Mouse (Mus musculus) megakaryocyte-erythroid progenitor cell, adult 5-6 weeks (primary cell): Measurements from ENCODE around the gene Med13l. TPM values are rescaled to one million over a fixed set of nuclear protein-coding genes. Genes with fewer than 3 reads are reported as not detected.

Experiments used
- ATAC-seq: replicated peaks from 2 replicates; pipeline ENCODE4 v1.8.0; 2016; ENCODE audit warnings: mild to moderate bottlenecking, inconsistent platforms; ENCODE audit not compliant: severe bottlenecking, poor library complexity, low FRiP score, low TSS enrichment
- total RNA-seq, 2 experiments: library from RNA; stranded (forward) in 1 of 2; stranded (reverse) in 1 of 2; fragments of 200-1000, 215-1000 nt in 1 of 2; fragments of >200 nt in 1 of 2; fragmentation: Nextera tagmentation in 1 of 2; gene quantifications; 2 replicates each; pipeline ENCODE4 v1.2.3; 2014 to 2017

The Med13l gene
- total RNA-seq (2014; fragmentation: Nextera tagmentation) (25.9 and 27.3 TPM in 2 replicates), total RNA-seq (2017) (11.3 and 13.6 TPM in 2 replicates)

DNA sequence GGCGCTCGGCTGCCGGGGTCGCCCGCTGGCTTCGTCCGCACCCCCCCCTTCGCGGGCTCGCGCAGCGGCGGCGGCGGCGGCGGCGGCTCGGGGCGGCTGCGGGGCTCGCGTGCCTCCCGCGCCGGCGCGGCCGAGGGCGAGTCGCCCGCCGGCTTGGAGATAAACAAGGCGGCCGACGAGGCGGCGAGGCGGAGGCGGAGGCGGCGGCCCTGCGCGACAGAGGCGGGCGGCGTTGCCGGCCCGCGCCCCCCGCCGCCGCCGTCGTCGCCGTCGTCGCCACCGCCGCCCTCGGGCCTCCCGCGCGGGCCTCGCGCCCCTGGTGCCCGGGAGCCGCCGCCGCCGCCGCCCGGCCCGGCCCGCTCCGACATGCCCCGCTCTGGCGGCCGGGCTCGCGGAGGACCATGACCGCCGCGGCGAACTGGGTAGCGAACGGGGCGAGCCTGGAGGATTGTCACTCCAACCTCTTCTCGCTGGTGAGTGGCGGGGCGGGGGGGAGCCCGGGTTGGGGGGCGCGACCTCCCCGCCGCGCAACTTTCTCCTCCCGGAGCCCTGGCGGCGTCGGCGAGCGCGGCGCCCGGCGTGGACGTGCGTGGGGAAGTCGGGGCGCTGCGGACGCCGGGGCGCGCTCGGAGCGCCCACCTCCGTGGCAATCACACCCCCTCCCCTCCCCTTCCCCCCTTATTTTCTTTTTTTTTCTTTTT, at the start of gene Med13l:
TSS of gene Med13l (plus strand) at position 295 of the 701 bp plus-strand sequence.
- peak; percentile 27; the same call in 1 of the 2 replicates for ATAC-seq

DNA sequence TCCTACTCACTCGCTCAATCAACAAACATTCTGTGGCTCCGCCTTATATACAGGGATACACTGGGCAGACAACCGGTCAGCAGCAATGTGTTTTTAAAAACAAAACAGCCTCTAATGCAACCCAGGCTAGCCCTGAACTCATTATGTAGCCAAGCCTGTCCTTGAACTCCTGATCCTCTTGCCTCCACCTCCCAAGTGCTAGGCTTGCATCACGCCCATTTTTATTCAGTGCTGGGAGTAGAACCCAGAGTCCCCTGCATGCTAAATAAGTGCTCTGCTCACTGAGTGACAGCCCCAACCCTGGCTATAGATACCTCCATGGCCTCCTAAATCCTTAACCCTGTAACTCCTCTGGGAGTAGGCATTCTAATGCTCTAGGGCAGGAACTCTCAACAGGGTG, 49.5 kb upstream of the Med13l start:
- ATAC-seq, result no peak

DNA sequence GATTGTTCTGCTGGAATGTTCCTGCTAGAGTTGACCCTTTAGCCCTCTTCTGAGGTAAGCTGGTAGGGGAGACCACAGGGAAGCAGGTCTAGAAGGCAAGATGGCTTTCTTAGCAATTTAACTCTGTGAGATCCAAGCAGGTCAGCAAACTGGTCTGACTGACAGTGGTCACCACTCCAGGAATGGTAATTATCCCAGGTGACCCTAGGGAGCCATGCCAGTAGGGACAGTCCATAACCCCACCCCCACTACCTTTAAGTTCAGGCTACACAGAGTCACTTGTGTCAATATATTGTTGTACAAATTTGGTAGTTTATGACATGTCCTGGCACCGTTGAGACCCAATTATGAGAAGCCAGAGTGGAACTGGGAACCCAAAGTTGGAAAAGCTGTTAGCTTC, 47.5 kb upstream of the Med13l start:
- ATAC-seq, result no peak

DNA sequence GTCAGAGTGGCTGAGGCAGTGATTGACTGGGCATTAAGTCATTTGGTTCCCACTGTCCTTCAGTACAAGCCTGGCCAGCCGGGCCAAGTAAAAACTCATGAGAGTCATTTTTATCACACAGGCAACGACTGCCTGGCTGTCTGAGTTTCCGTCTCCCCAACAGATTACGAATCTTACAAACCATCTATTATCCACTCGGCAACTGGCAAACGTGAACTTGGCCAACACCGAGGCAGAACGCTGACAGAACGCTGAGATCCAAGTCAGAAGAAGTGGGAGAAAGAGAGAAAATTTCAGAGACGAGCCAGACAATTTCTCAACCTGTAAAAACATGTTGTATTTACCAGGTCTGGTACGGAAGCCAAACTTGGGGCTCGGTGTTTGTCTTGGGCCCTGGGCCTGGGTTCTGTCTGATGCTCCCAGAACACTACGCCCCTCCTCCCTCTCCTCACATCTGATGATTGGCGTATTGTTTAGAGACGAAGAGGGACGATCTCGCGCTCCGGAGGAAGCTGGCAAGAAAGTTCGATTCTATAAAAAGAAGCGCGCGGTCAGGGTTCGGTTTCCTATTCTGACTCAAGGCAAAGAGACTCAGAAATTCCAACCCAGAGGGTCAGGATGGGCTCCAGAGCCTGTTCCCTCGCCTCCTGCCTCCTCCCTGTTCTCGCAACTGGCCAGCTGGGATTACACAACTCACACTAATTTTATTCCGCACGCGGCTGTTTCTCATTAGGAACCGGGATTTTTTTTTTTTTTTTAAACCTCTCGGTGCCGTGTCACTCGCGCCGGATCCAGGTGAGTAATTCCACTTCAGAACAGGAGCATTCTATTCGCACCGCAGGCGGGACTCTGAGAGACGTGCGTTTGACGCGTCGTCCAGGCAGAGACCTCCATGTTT, 46.6 kb upstream of the Med13l start:
- peak; percentile 62 for ATAC-seq

DNA sequence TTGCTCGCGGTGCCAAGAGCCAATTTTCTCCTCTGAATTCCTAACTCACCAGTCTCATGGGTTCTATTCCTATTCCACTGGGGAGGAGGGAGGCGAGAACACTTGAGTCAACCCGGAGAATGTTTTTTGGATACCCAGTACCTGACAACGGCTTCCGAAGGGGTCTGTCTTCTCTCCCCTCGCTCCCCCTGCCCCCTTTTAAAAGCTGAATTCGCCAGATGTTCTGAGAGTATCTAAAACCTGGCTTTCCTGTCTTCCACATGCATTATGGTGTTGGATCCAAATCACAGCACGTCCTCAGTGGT, 46.0 kb upstream of the Med13l start:
- no peak for ATAC-seq

DNA sequence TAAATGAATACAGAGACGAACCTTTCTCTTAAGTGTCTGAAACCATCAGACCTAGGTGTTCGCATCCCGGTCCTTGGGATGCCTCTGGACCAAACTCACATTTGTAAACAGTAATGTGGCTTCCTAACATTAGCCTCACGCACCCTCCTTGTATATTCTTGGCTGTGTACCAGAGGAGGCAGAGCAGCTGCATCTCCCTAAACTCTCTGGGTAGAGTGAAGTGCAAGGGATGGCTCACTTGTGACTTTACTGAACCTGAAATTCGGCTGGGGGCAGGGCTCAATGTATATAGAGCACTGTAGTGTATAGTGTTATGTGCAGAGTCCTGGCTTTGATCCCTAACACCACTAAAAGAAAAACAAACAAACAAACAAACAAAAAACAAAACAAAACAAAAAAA, 45.6 kb upstream of the Med13l start:
- no peak for ATAC-seq

DNA sequence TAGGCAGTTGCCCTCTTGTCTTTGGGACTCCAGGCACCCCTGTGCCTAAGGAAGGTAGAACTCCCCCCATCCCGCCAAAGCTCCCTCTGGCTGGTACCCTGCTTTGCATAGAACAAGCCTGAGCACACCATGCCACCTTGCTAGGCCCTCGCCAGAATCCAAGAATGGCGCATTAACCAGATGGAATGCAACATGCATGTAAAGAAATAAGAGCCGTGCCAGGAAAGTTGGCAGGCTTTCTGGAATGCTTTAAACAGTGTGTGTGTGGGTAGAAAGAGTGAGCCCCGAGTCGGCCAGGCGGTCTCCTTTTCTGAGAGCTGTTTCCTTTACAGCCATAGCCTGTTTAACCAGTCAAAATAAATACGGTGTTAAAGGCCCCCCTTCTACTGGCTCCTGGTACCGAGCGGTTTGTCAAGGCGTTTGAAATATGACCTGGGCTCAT, 45.2 kb upstream of the Med13l start:
- ATAC-seq, result no peak

DNA sequence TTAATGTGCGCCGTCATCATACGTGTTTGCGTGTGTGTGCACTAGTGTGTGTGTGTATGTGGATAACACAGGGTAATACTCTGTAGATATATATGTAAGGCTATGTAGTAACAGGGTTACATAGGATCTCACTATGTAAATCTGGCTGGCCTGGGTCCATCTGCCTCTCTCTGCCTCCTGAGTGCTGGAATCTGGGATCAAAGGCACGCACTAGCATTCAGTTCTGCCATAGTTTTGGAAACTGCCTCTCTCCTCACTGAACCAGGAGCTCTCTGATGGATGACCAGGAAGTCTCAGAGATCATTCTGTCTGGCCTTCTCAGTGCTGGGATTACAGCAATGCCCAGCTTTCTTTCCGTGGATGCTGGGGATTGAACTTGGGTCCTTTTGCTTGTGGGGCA, 44.4 kb upstream of the Med13l start:
- no peak for ATAC-seq

DNA sequence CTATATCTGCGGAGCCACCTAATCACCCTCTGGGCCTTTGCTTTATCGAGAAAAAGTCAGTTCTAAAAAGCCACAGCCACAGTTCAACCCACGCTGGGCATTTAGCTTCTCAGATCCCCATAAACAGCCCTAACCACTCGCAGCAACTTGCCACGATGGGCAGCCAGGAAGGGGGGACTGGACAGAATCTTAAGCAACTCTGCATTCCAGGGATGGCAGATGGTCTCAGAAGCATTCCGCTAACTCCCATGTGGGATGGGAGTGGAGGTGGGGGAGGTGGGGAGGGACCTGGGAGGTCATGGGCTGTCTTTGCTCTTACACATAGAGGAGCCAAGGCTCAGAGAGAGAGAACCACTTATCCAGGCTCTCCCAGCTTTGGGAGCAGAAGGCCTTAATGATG, 44.0 kb upstream of the Med13l start:
- ATAC-seq, result no peak

DNA sequence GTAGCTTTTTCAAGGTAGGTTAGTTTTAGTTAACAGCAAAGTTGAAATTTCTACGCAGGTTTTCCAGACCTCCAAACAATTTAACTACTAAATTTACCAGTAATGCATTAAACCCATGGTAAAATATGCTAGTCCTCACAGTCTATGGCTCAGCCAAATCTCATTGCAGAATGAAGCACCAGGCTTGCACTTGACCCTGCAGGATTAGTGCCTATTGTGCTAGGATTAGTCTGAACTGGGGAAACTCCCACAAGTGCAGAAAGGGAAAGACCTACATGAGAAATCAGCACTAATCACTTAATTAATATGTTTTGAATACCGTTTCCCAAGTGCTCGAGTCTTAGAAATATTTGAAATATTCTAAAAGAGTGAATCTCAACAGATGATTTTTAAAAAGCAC, 40.0 kb upstream of the Med13l start:
- ATAC-seq, result no peak

DNA sequence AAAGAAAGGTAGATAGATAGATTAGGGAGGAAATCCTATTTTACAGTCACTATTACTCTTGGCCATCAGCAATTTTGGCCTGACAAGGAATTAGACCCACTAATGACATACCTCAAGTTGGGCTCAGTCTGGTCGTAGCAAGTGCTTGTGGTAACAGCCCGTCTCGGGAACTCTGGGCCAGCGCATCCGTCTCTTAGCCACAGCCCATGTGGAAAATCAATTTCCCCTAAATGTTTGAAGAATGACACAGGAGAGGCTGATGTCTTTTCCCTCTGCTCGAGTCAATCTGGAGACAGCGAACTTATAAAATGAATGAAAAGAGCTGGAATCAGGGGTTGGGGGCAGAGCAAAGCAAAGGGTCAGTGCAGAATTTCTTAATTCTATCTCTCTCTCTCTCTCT, 36.1 kb upstream of the Med13l start:
- no peak for ATAC-seq

DNA sequence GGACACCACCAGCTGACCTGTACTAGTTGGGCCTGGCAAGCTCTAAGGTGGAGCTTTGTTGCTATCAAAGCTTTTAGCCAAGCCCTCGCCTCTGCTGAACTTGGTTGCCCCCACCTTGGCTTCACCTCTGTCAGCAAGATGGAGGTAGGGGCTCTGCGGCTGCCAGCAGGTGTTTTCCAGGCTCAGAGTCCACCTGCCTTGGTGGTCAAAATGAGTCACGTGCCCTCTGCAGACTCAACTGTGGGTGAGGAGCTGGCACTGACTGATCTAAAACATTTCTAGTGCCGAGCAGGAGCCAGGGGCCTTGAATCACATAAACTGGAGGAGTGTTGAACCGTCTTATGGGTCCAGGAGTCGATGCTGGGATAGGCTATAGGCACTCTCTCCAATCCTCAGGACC, 34.8 kb upstream of the Med13l start:
- no peak for ATAC-seq

DNA sequence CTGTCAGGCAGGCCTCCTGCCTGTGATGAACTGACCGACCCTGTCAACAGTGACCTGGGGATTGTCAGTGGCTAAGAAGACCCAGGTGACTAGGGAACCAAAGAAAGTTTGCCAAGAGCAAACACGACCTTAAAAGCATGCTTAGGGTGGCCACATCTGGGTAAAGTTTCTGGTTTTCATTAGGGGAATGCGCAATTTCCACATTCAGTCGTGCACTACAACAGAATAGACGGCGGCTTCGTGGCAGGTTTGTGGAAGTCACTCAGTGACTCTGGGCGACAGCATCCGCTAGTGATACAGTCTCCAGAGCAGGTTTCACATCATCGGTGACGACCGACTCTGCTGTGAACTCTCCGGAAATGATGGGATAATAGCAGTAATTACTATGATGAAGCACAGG, 34.0 kb upstream of the Med13l start:
- no peak for ATAC-seq

DNA sequence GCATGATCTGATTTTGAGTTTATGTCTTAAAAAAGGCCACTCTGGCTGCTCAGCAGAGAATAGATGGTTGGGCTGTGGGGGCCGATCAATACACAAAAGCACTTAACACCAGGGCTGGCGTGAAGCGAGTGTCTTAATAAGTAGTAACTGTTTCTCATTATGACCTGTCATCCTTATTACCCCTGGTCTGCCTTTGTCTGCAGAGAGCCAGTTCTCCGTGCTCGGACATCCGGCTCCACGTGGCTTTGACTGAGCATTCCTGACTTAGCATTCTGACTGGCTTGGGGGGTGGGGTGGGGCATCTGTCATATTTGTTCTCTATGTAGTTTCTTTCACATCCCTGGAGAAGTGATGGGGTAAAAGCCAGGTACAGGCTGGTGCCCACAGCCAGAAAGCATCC, 31.2 kb upstream of the Med13l start:
- ATAC-seq, result no peak

DNA sequence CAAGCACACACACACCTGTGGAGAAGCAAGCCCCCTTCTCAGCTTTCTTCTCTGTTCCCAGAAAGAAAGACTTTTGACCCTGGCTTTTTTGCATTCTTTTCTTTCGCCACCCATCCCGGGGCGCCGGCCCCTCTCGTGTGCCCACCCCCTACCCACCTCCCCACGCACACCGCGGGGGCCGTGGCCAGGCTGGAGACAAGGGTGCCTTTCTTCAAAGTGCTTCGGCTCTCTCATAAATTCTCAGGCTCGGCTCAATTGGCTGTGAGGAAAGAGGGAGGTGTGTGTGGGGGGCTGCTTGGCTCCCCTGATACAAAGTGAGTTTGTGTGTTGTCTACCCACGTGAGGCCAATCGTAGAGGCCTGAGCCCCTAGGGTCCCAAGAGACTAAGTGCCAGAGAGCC, 28.4 kb upstream of the Med13l start:
- no peak for ATAC-seq

DNA sequence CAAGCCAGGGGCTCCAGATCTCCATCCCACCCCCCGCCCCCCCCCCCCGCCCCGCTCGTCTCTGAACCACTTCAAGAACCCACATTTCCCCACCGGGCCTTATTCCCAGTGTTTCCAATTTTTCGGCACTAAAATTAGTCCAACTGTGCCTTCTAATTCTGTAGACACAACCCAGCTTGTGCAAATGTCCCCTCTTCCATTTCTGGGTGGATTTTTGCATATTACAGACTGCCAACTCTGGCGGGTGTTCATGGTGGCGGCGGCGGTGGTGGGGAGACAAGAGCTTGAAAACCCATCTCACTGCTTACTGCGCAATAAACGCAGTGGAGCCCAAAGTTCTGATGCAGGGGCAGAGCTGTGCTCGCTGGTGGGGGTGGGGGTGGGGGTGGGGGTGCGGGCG, 27.8 kb upstream of the Med13l start:
- ATAC-seq, result no peak

DNA sequence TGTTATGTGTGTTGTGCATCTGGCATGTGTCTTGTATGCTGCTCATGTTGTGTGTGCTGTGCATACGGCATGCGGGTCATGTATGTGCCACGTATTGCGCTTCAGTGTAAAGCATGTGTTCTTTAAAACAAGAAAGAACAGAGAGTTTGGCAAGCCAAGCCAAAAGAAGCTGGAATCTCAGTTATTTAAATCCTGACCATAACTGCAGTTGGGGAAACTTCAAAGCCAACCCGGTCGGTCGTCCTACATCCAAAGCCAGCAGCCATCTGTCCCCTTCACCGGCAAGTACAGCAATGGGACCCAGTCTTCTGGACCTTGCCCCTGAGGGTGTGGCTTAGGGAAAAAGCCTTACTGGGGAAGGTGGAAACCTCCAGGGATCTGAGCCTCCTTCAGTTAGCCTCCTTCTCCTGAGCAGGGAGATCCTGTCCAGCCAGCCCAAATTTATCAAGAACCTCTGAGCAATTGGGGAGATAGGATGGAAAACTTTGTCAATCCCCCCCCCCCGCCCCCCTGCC, 26.0 kb upstream of the Med13l start:
- ATAC-seq, result no peak

DNA sequence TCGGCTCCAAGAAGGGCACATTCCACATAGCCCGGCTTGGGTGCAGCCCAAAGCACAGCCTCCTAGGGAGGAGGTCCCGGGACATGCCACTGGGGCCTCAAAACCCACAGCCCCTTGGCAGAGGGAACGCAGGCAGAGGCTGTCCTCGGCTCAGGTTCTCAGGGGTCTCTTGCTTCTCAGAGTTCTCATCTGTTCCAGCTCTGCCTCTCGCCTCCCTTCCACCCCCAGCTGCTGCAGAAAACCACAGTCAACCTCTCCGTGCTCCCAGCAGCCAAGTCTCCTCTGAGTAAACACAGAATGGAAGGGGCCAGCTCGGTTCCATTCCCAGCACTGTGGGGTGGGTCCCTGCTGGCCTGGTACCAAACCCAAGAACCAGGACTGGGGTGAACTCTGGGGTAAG, 25.3 kb upstream of the Med13l start:
- ATAC-seq, result no peak

DNA sequence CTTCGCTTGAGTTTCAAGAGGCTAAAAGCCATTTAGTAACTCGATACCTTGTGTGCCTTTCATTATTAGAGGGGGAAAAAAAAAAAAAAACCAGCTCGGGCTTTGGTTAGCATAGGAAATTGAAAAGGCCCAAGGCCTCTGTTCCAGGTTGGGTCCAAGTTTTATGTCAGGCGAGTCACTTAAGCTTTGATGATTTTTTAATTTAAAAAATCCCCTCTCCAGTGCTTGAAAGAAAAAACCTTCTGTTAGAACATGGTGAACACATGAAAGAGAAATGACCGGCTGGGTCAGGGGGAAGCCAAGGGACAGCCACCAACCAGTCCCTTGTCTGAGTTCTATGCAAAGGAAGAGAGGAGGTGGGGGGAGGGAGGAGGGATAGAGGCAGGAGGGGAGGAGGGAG, 22.0 kb upstream of the Med13l start:
- no peak for ATAC-seq

DNA sequence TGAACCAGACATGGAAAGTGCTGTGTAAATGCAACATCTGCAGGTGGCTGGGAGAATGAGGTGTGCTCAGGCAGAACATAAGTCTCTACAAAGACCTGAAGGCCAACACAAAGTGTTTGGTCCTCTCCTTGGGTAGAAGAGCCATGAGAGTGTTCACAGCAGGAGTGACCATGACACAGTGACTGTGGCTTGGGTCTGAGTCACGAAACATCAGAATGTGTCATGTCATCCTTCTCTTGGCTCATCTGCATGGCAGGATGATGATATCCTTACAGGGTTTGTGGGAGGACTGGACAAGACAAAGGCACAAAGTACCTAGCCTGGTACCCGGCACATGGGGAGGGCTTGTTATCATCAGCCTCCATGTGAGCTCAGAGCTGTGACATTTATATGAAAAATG, 16.7 kb upstream of the Med13l start:
- ATAC-seq, result no peak

DNA sequence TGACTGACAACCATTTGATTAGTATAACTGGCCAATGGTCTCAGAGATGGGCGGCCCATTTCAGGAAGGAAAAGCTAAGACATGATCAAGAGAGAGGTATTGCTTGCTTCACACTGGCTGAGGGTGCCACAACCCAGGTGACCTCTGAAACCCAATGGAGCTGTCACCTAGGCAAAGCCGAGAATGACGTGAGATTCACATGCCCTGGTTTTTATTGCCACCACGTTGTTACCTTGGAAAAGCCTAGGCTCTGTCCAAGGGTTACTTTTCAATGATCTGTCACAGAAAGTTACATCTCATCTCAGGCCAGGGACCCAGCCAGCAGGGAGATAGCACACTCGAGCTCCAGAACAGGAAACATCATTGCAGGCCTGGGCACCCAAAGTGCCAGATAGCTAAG, 10.0 kb upstream of the Med13l start:
- ATAC-seq, result no peak
